Mouse (Mus musculus): ENCODE data around the gene Gm48552.

GRCm38 (mm10) chr10:81358209-81358608, 30.6 kb upstream of the Gm48552 start:
- TF ChIP-seq CTCF (IDR thresholded peaks at IDR 0.05; ENCODE audit: extremely low read depth, insufficient read depth, low read length): no peak
- TF ChIP-seq POLR2A (IDR thresholded peaks at IDR 0.05; ENCODE audit: extremely low read depth, insufficient read depth, low read length): no peak

Measured in cortical plate, adult 2 months (tissue).